In genomic region chr3:89411490-89412393, GRCm38 (mm10) we compare ENCODE assay signal across 8 mouse cellular contexts. TPM values are rescaled to one million over a fixed set of nuclear protein-coding genes. Genes with fewer than 3 reads are reported as not detected.
DNase-seq lines count a peak whose midpoint lies in the region; ATAC-seq and TF ChIP-seq lines count a peak whose summit lies in the region.

Gene Flad1 (minus strand): TSS chr3:89411870.

- 0 out of 2 replicates have a peak within 1 kb of the TSS, but pooled peaks have one; percentile 32 for H3K27ac ChIP-seq in forebrain, embryonic 12.5 days
- peak within 1 kb of the TSS; percentile 59 for H3K27ac ChIP-seq in heart, postnatal 0 days (ENCODE audit: low read depth)
- peak within 1 kb of the TSS; percentile 5 for H3K27ac ChIP-seq in liver, embryonic 16.5 days (ENCODE audit: low read length)
- peak within 1 kb of the TSS; percentile 74 for H3K27ac ChIP-seq in neural tube, embryonic 13.5 days (replicated peaks)
- peak within 1 kb of the TSS; percentile 80 for H3K27ac ChIP-seq in testis, adult 2 months (ENCODE audit: control insufficient read depth, insufficient read depth, low read depth, low read length)

- no peaks in the 10 kb centered on the region for H3K9me3 ChIP-seq in E14TG2a.4 (ENCODE audit: low read length)
- no peaks in the 10 kb centered on the region for H3K9me3 ChIP-seq in forebrain, embryonic 12.5 days
- H3K9me3 ChIP-seq in heart, postnatal 0 days (replicated peaks; ENCODE audit: control insufficient read depth, low read length): no peaks in the 10 kb centered on the region
- H3K9me3 ChIP-seq in liver, embryonic 16.5 days (replicated peaks; ENCODE audit: control insufficient read depth, low read length): no peaks in the 10 kb centered on the region
- no peaks in the 10 kb centered on the region for H3K9me3 ChIP-seq in neural tube, embryonic 13.5 days

- no peak for TF ChIP-seq CTCF in E14TG2a.4 (conservative IDR thresholded peaks at IDR 0.05; ENCODE audit: low read length)
- TF ChIP-seq CTCF in heart, postnatal 0 days (IDR thresholded peaks at IDR 0.05; ENCODE audit: low read depth): no peak
- no peak for TF ChIP-seq CTCF in testis, adult 2 months (IDR thresholded peaks at IDR 0.05; ENCODE audit: control insufficient read depth, insufficient read depth, insufficient replicate concordance, low read depth, low read length)

- WGBS in forebrain, embryonic 12.5 days: 5% methylated on average over 28 of the region's 28 CpGs
- 4% methylated on average over 28 of the region's 28 CpGs for WGBS in heart, postnatal 0 days
- WGBS in liver, embryonic 16.5 days (ENCODE audit: insufficient replicate concordance): 5% methylated on average over 28 of the region's 28 CpGs
- WGBS in neural tube, embryonic 13.5 days: 7% methylated on average over 28 of the region's 28 CpGs

- peak; percentile 97 for TF ChIP-seq EP300 in heart, postnatal 0 days (IDR thresholded peaks at IDR 0.05; ENCODE audit: low read depth)

- ATAC-seq in forebrain, embryonic 12.5 days (ENCODE audit: low FRiP score): peak; percentile 100
- ATAC-seq in heart, postnatal 0 days (ENCODE audit: insufficient read depth, low read depth): peak; percentile 99
- peak; percentile 100 for ATAC-seq in liver, embryonic 16.5 days (ENCODE audit: low read depth)
- peak; percentile 99 for ATAC-seq in neural tube, embryonic 13.5 days (ENCODE audit: low read depth)

- H3K4me2 ChIP-seq in forebrain, embryonic 12.5 days: peak within 1 kb of the TSS; percentile 69
- H3K4me2 ChIP-seq in heart, postnatal 0 days (ENCODE audit: low read depth, low read length): peak within 1 kb of the TSS; percentile 77
- peak within 1 kb of the TSS; percentile 76 for H3K4me2 ChIP-seq in liver, embryonic 16.5 days (ENCODE audit: low read depth, low read length)
- peak within 1 kb of the TSS; percentile 78 for H3K4me2 ChIP-seq in neural tube, embryonic 13.5 days

- H3K9ac ChIP-seq in forebrain, embryonic 12.5 days: peak within 1 kb of the TSS; percentile 64
- peak within 1 kb of the TSS; percentile 55 for H3K9ac ChIP-seq in heart, postnatal 0 days (replicated peaks; ENCODE audit: low read depth, low read length)
- peak within 1 kb of the TSS; percentile 70 for H3K9ac ChIP-seq in liver, embryonic 16.5 days (ENCODE audit: low read depth, low read length)
- peak within 1 kb of the TSS; percentile 73 for H3K9ac ChIP-seq in neural tube, embryonic 13.5 days

- peaks cover 61% of the 10 kb centered on the region for H3K36me3 ChIP-seq in E14TG2a.4 (ENCODE audit: insufficient read depth, low read length)
- peaks cover 43% of the 10 kb centered on the region for H3K36me3 ChIP-seq in forebrain, embryonic 12.5 days (replicated peaks)
- peaks cover 30% of the 10 kb centered on the region for H3K36me3 ChIP-seq in heart, postnatal 0 days (replicated peaks; ENCODE audit: control insufficient read depth, insufficient read depth, low read length)
- H3K36me3 ChIP-seq in liver, embryonic 16.5 days (ENCODE audit: control insufficient read depth, insufficient read depth): peaks cover 35% of the 10 kb centered on the region
- peaks cover 44% of the 10 kb centered on the region for H3K36me3 ChIP-seq in neural tube, embryonic 13.5 days
- H3K36me3 ChIP-seq in testis, adult 2 months (ENCODE audit: control insufficient read depth, insufficient read depth, low read length): peaks cover 1% of the 10 kb centered on the region; the same call in 1 of the 2 replicates

- no peaks in the 10 kb centered on the region for H3K27me3 ChIP-seq in E14TG2a.4 (ENCODE audit: insufficient read depth, low read length)
- no peaks in the 10 kb centered on the region for H3K27me3 ChIP-seq in forebrain, embryonic 12.5 days
- H3K27me3 ChIP-seq in heart, postnatal 0 days (ENCODE audit: control insufficient read depth, insufficient read depth, low read length): no peaks in the 10 kb centered on the region
- no peaks in the 10 kb centered on the region for H3K27me3 ChIP-seq in liver, embryonic 16.5 days (ENCODE audit: control insufficient read depth, insufficient read depth, low read depth, low read length)
- no peaks in the 10 kb centered on the region for H3K27me3 ChIP-seq in neural tube, embryonic 13.5 days
- no peaks in the 10 kb centered on the region for H3K27me3 ChIP-seq in testis, adult 2 months (ENCODE audit: control insufficient read depth, insufficient read depth, low read length)

- peak; percentile 100 for DNase-seq in c-Kit-positive CD71-positive TER-119-positive erythroid progenitor cells, embryonic 14.5 days (ENCODE audit: low spot score)
- DNase-seq in heart, postnatal 0 days (ENCODE audit: low spot score): peak; percentile 97
- peak; percentile 95 to 97 for DNase-seq in kidney, postnatal 4 days

- H3K4me1 ChIP-seq in E14TG2a.4 (replicated peaks; ENCODE audit: low read depth, low read length): peaks cover 68% of the 10 kb centered on the region
- peaks cover 17% of the 10 kb centered on the region for H3K4me1 ChIP-seq in forebrain, embryonic 12.5 days
- H3K4me1 ChIP-seq in heart, postnatal 0 days (ENCODE audit: control insufficient read depth, insufficient read depth): peaks cover 8% of the 10 kb centered on the region
- peaks cover 12% of the 10 kb centered on the region for H3K4me1 ChIP-seq in liver, embryonic 16.5 days (ENCODE audit: control insufficient read depth, low read depth, low read length)
- peaks cover 32% of the 10 kb centered on the region for H3K4me1 ChIP-seq in neural tube, embryonic 13.5 days (replicated peaks)
- peaks cover 11% of the 10 kb centered on the region for H3K4me1 ChIP-seq in testis, adult 2 months (ENCODE audit: control insufficient read depth, insufficient read depth, low read length)

- TF ChIP-seq POLR2A in testis, adult 2 months (IDR thresholded peaks at IDR 0.05; ENCODE audit: control insufficient read depth, low read depth, low read length): no peak

- H3K4me3 ChIP-seq in E14TG2a.4 (replicated peaks; ENCODE audit: low read length): peak within 1 kb of the TSS; percentile 85
- H3K4me3 ChIP-seq in forebrain, embryonic 12.5 days (replicated peaks): peak within 1 kb of the TSS; percentile 54
- peak within 1 kb of the TSS; percentile 67 for H3K4me3 ChIP-seq in heart, postnatal 0 days (ENCODE audit: low read depth, low read length)
- H3K4me3 ChIP-seq in liver, embryonic 16.5 days (ENCODE audit: low read depth, low read length): peak within 1 kb of the TSS; percentile 71
- H3K4me3 ChIP-seq in neural tube, embryonic 13.5 days: peak within 1 kb of the TSS; percentile 52
- H3K4me3 ChIP-seq in testis, adult 2 months (ENCODE audit: control insufficient read depth, low read depth, low read length): peak within 1 kb of the TSS; percentile 97

RNA-seq across cellular contexts. Expression of gene Flad1, which starts in this region (rescaled TPM):
- 32.2 and 33.1 TPM in 2 replicates for polyA plus RNA-seq in forebrain, embryonic 12.5 days (2016; fragmentation: Nextera tagmentation; extraction: Ambion mirVana)
- total RNA-seq in heart, postnatal 0 days (2014; rRNA removed; ENCODE audit: low replicate concordance): 50.9 and 79.3 TPM in 2 replicates
- 46.6 and 50.8 TPM in 2 replicates for polyA plus RNA-seq in heart, postnatal 0 days (2015; fragmentation: Nextera tagmentation; extraction: Ambion mirVana)
- 14.9 and 15.1 TPM in 2 replicates for polyA plus RNA-seq in liver, embryonic 16.5 days (2015; fragmentation: Nextera tagmentation; extraction: Ambion mirVana)
- 30.7 and 33.2 TPM in 2 replicates for polyA plus RNA-seq in neural tube, embryonic 13.5 days (2015; fragmentation: Nextera tagmentation; extraction: Ambion mirVana)
- 67.6 and 71.8 TPM in 2 replicates for polyA plus RNA-seq in testis, adult 2 months (2012; rRNA removed)

Comparison
In these comparisons a context has a peak if more than half of its experiments do, and no peak if none do; other contexts are left out.
1. Peak in every context shown above with its lines: DNase-seq, ATAC-seq, H3K4me3 ChIP-seq and H3K27ac ChIP-seq.
2. H3K27ac ChIP-seq: peak in every context shown above with its lines; median percentile 80 in testis, adult 2 months; 74 in neural tube, embryonic 13.5 days; 59 in heart, postnatal 0 days; 32 in forebrain, embryonic 12.5 days; 5 in liver, embryonic 16.5 days.